Mouse (Mus musculus) MN1 (cell line): ENCODE results near the gene Hrct1.

Experiments used
- DNase-seq: peaks from one replicate; pipeline ENCODE4 v3.0.0-alpha.2; 2016; ENCODE audit warnings: low spot score

The Hrct1 gene

GRCm38 (mm10) chr4:43726995-43727394 lies at the start of gene Hrct1:
TSS of gene Hrct1 (plus strand) at chr4:43727188.
- DNase-seq = no peak

DNA sequence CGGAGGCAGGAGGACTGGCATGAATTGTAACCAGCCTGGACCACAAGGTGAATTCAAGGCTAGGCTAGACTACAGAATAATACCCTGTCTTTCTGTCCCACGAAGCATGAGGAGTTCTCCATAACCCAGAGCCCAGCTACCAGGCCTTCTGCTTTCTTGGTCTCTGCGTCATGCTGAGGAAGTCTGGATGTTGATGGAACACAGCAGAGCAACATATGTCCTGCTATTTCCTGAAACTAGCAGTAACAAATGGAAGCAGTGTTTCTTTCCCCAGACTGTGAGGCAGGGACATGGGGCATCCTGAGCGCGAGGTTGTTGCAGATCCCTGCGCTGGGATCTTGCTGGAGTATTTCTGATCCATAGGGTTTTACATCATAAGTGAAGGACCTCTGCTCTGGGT lies 48.4 kb upstream of the Hrct1 start:
- no peak for DNase-seq

GRCm38 (mm10) chr4:43679416-43680043 lies 47.5 kb upstream of the Hrct1 start:
- no peak for DNase-seq

- no peak for DNase-seq
Measured at GRCm38 (mm10) chr4:43690021-43690420, 37.0 kb upstream of the Hrct1 start.

DNA sequence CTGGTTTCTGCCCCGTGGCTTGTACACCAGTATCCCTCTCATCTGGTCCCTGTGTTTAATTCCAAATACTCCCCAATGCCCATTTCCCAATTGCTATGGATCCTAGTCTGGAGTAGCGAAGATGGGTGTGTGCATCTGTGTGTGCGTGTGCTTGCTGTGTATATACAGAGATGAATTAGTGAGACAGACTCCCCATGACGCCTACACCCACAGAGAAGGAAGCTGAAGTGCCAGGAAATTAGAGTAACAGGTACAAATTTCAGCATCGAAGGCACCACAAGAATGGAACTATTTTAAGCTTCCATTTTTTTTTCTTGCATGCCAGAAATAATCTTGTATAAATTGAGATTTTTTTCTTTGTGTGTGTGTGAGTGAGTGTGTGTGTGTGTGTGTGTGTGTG lies 36.0 kb upstream of the Hrct1 start:
- DNase-seq = no peak

DNA sequence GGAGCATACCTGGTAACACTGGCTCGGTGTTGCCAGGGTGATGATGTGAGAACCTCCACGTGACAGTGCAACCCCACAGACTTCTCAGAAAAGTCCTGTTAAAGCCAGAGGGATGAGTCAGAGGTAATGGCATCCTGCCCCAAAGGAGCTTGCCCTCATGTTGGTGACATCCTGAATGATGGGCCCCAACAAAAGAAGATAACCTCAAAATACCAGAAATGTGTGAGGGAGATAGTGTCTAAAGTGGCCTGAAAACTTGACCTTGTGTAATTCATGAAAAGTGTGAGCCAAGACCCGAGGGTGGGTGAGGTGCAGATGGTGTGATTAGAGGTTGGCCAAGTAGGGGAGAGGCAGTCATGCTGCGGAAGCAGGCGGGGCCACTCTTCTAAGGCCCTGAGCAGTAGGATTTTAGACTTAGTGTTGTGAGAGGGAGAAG lies 33.2 kb upstream of the Hrct1 start:
- DNase-seq = no peak

DNA sequence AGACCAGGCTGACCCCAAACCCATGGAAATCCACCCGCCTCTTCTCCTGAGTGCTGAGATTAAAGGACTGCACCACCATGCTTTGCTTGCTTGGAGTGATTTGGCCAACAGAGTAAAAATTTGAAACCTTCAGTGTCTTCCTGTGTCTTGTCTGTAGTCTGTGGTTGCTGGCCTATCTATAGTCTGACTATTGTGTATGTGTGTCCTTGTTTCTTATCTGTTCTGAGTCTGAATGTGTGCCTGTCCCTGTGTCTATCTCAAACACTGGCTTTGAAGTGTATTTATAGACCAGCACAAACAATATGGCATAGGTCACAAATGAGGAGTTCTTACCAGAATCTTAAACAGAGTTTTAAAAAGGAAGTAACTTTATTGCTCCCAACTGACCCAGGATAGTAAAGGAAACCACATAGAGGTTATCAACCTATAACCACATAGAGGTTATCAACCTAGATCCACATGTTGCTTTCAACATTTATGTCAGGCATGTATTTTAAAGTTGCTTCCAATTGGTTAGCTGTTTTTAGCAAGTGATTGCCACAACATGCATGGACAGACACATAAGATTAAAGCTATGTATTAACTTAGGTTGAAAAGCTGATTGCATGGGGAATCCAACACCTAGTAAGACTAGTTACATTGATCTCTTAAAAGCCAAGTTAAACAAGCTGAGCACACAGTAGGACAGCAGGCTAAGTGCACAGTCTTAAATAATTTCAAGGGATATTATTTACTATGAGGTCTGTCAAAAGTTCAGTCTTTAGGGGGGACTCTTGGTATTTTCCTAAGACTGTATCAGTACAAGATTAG lies 32.3 kb upstream of the Hrct1 start:
- no peak for DNase-seq

DNA sequence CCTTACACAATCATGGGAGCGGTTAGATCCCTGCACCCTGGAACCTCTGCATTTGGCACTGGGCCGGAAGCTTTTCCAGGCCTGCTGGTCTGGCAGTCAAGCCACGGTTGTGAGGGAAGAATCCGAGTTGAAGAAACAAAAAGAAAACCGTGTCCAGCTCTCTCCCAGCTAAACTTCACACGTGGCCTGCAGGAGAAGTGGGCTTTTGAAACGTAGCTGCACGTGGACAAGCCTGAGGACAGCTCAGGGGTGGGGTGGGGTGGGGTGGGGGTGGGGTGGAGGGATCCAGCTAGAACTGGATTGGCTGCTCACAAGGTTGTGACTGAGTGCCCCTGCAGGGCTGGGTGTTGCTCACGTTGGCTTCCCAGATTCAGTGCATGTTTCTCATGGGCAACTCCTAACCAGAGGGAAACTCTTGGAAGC lies 31.7 kb upstream of the Hrct1 start:
- no peak for DNase-seq

DNA sequence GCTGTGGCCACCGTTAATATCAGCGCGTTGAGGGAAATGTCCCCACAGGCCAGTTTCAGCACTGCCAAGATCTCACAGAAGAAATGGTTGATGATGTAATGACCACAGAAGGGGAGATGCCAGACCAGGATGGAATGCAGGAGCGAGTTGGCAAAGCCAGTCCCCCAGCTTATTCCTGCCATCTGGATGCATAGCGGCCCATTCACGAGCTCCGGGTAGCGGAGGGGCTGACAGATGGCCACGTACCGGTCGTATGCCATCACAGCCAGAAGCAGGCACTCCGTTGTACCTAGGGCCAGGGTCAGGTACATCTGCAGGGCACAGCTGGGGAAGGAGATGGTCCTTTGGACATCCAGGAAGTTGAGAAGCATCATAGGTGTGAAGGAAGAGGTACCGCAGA lies 30.4 kb upstream of the Hrct1 start:
- DNase-seq = no peak

DNA sequence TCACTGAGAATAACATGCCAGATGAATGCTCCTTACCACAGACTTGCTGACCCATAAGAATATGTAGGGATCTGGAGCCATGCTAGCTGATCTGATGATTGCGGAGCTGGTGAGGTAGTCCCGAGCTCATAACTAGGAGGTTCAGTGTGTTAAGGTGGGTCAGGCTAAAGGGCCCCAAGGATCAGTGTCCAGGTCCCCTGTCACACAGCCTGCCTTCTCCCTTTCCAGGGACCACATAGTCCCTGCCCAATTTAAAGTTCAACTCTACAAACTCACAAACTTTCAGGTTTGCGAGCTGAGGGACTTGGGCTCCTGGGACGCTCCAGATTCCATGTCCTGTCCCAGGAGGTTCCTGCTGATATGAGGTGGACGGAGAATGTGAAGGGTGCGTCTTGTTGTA lies 26.3 kb upstream of the Hrct1 start, which contains the start of gene Olfr70:
Gene Olfr70, minus strand, starts transcription at position 101 of the 400 bp plus-strand sequence.
- DNase-seq = no peak

DNA sequence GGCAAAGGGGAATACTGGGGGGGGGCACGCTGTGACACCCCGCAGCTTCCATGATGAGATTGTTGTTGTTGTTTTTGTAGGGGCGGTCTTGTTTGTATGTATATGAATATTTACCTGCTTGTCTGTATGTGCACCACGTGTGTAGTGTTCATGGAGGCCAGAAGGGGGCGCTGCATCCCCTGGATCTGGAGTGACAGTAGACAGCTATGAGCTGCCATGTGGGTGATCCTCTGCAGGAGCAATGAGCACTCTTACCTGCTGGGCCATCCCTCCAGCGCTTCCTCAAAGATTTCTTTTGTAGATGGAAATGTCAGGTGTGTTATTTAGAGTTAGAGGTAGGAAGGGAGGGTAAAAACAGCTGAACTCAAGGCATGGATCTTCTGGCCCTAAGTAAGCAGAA lies 23.5 kb upstream of the Hrct1 start:
- no peak for DNase-seq

DNA sequence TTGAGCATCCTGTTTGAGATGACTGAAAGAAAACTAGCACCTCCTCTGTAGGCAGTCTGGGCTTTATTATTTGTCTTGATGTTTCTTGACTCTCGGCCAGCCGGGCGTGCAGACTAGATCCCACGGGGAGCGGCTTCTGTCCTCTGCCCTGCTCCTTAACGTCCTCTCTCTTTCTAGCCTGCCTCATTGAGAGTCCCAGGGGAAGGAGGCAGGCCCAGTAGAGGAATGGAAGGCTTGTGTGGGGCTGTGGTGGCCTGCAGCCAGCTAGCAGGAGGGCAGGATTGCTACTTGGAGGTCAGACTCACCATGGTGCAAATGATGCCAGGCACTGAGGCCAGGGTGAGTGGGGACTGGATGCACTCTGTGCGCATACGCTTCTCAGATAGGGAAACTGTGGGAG lies 23.1 kb upstream of the Hrct1 start:
- DNase-seq = no peak

DNA sequence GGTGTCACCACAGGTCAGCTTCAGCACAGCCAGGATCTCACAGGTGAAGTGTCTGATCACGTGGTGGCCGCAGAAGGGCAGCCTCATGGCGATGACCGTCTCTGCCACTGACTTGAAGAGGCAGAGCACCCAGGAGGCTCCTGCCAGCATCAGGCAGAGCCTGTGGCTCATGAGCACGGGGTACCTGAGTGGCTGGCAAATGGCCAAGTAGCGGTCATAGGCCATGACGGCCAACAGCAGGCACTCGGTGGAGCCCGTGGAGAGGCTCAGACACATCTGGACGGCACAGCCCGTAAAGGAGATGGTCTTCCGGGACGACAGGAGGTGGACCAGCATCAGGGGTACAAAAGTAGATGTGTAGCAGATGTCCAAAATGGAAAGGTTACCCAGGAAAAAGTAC lies 21.0 kb upstream of the Hrct1 start:
- DNase-seq = no peak

DNA sequence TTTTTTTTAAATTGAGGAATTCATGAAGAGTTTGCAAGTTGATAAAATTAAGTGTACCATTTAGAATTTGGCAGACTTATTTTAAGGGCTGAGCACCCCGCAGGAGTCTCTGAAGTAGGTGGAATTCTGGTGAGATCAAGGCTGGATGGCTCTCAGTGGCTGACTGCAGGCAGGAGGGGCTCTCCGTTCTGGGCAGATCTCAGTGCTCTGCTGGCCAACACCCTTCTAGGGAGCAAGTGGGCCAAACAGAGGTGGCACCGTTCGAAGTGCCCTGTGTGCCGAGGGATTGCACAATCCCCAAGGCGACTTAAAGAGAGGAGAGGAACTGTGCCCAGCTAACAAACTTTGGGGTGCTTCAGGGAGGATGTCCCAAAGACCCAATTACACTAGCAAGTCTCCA lies 17.1 kb upstream of the Hrct1 start, which contains the start of gene Olfr71:
Gene Olfr71, minus strand, starts transcription at position 387 of the 400 bp plus-strand sequence.
- no peak for DNase-seq

DNA sequence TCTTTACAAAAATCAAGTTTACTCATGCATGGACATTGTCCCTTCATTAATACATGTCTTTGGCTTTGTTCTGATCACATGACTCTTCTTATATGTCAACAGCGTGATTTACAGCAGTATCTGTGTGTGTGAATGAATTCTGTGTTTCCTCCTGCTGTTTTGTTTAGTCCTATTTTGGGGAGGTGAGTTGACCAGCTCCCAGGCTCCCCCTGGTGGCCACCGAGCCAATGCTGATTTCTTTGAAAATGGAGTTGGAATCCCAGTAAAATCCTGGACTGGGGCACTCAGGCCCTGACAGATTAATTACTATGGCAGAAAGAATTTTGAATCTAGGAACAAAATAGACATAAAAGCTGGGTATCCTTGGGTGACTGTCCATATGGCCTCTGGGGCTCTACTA lies 15.2 kb upstream of the Hrct1 start:
- peak; percentile 40 for DNase-seq

DNA sequence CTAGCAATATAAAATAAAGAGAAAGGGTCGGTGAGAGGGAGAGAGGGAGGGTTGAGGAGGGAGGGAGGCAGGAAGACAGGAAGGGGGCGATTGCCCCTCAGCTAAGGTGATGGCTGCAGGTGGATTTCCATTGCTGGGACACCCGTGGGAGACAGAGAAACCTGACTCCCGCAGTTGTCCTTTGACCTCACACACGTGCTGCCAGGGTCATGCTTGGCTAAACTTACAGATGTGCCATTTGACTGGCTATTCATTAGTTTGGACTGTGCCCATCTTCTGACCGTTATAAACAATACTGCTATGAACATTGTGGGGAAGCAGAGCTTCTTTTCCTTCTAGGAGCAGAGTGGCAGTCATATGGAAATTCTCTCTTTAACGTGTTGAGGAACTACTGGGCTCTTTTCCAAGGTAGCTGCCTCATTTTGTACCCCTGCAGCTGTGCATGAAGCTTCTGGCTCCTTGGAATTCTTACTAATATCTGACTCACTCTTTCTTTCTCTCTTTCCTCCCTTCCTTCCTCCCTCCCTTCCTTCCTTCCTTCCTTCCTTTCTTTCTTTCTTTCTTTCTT lies 13.3 kb upstream of the Hrct1 start:
- no peak for DNase-seq

DNA sequence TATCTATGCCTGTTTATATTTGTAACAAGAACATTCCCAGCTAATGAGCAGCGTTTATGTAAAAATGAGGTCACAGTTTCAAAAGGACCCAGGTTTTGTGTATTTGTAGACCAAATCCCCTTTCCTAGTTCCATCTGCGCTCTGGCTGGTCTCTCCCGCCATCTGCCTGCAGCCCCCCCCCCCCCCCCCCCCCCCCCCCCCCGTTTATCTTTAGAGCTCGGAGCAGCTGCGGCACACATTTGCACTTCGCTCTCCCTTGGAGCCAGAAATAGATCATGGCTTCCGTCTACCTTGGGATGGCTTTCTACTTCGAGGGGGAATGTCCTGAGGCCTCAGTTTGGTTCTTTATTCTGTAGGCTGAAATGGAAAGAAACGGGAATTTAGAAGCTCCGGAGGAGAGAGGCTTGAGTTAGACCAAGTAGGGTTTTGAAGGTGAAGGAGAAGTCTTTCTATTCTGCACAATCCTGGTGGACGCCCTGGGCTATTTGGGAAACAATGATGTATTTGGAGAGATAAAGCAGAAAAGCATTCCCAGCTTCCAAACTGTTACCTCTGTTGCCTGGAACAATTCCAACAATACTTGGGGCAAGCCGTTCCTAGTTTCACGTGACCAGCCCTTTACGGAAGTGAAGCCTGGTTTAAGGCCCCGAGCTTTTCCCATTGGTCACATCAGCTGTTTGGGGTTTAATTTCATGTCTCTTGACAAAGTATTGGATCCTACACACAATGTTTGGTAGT lies 6.3 kb upstream of the Hrct1 start:
- no peak for DNase-seq

DNA sequence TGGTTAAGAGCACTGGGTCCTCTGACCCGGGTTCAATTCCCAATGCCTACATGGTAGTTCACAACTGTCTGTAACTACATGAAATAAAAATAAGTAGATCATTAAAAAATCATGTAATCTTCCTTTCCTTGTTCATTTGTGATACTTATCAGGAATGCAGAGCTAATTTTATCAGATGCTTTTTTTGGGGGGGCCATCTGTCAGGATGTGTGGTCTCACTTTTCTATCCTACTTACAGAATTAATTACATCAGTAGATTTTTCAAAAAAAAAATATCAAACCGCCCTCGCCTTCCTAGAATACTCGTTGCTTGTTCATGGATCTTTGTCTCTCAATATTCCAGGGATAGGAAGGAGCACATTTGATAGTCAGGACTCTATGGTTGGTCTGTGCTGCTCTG lies 4.8 kb upstream of the Hrct1 start:
- DNase-seq = no peak

DNA sequence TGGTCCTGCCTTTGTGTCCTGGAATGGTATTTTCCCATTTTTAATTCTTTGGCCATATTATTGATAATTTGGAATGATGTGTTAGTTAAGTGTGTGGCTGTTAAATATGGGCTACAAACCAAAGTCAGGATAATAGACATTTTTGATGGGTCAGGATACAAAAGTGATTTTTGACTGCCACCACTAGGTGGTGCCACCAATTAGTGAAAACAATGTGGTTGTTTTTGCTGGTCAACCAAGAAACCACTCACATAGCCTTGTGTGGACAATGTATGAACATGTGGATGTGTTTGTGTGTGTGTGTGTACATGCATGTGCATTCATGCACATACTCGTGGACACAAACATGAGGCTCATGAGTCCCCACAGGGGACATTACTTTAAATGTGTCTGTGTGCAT lies 2.2 kb upstream of the Hrct1 start:
- DNase-seq = peak; percentile 13

DNA sequence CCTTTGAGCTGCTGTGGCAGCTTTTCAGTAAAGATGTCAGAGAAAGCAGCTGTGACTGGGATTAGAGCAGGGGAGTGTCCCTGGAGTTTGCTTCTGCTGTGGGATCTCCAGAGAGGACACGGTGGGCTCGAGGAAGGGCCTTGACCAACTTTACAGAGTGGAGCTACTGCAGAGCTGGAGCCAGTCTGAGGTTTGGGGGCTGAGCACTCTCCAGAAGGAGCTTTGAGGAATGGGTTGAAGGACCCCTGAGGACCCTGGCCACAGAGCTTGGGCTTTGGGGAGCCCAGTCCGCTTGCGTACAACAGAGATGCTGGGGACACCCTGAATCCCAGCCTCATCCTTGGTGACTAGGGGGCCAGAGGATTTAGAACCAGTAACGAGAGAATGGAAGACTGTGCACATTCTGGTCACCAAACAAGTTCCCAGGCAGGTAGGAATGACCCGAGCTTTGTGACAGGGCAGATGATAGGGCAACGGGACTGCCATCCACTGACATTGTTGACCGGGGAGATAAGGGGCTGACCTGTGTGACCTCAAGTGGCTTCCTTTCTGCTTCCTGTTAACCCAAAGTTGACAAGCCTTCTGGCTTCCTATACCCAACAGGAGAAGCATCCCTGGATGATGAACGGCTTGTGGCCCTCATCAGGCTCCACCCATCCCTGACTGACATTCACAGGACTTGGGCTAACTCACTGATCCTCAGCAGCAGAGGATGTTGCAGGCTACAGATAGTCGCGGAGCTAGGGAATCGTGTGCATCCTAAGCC lies 577 bp upstream of the Hrct1 start:
- DNase-seq = no peak

- no peak for DNase-seq
Measured at GRCm38 (mm10) chr4:43727718-43728575, 959 bp downstream of the Hrct1 start.
